Mouse (Mus musculus): ENCODE data around the gene Efcab2. TPM values are rescaled to one million over a fixed set of nuclear protein-coding genes. Genes with fewer than 3 reads are reported as not detected.

The Efcab2 gene
- polyA plus RNA-seq, 1 experiment from 2014 or later = 2.0 TPM

- WGBS (ENCODE audit: insufficient replicate concordance) = 53% methylated on average over 3 of the region's 3 CpGs
- ATAC-seq (peak; percentile 58), DNase-seq (no peak)
- TF ChIP-seq EP300 (IDR thresholded peaks at IDR 0.05; ENCODE audit: low read depth) (no peak), CTCF (IDR thresholded peaks at IDR 0.05; ENCODE audit: low read depth) (no peak)
- no peak overlapping the region for H3K4me2 ChIP-seq (ENCODE audit: low read depth, low read length)
- no peak overlapping the region for H3K4me3 ChIP-seq (ENCODE audit: low read depth, low read length)
- no peaks in the 10 kb centered on the region for H3K36me3 ChIP-seq (replicated peaks; ENCODE audit: insufficient read depth, low read length)
- 0 out of 2 replicates have a peak, but pooled peaks cover 4% of the 10 kb centered on the region for H3K4me1 ChIP-seq (ENCODE audit: insufficient read depth)
- no peaks in the 10 kb centered on the region for H3K9me3 ChIP-seq (ENCODE audit: low read length)
- no peaks in the 10 kb centered on the region for H3K27me3 ChIP-seq (ENCODE audit: insufficient read depth, low read length)
- H3K9ac ChIP-seq (replicated peaks) = no peak overlapping the region
- H3K27ac ChIP-seq (ENCODE audit: low read depth) = no peak overlapping the region
Measured at GRCm38 (mm10) chr1:178378115-178378514, 27.8 kb upstream of the Efcab2 start.

DNA sequence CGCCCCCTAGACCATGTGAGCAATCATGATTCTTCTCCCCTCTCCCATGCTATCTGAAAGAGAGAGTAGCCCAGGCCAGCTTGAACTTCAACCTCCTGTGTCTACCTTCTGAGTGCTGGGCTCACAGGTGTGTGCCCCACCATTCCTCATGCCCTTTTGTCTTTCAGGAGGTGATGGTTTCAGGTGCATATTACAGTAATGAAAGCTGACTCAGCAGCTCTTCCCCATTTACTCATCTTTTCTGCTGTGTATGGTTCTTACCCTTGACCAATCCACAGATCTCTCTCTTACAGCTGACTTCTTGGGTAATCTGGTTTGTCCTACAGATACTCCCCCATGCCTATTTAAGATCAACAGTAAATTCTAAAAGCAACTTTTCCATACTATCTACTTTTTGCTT lies 26.7 kb upstream of the Efcab2 start:
- TF ChIP-seq CTCF (IDR thresholded peaks at IDR 0.05; ENCODE audit: low read depth) (no peak), EP300 (IDR thresholded peaks at IDR 0.05; ENCODE audit: low read depth) (no peak)
- H3K27ac ChIP-seq (ENCODE audit: low read depth) = no peak overlapping the region
- H3K9me3 ChIP-seq (ENCODE audit: low read length) = no peaks in the 10 kb centered on the region
- H3K4me2 ChIP-seq (ENCODE audit: low read depth, low read length) = no peak overlapping the region
- H3K27me3 ChIP-seq (ENCODE audit: insufficient read depth, low read length) = no peaks in the 10 kb centered on the region
- no peak overlapping the region for H3K9ac ChIP-seq (replicated peaks)
- no peak overlapping the region for H3K4me3 ChIP-seq (ENCODE audit: low read depth, low read length)
- DNase-seq (no peak), ATAC-seq (no peak)
- H3K4me1 ChIP-seq (ENCODE audit: insufficient read depth) = 0 out of 2 replicates have a peak, but pooled peaks cover 4% of the 10 kb centered on the region
- no peaks in the 10 kb centered on the region for H3K36me3 ChIP-seq (replicated peaks; ENCODE audit: insufficient read depth, low read length)
- 93% methylated on average over 1 of the region's 1 CpGs for WGBS (ENCODE audit: insufficient replicate concordance)

- Histone ChIP-seq H3K9me3 (ENCODE audit: low read length) (no peaks in the 10 kb centered on the region), H3K4me3 (ENCODE audit: low read depth, low read length) (no peak overlapping the region), H3K36me3 (replicated peaks; ENCODE audit: insufficient read depth, low read length) (no peaks in the 10 kb centered on the region), H3K27me3 (ENCODE audit: insufficient read depth, low read length) (no peaks in the 10 kb centered on the region), H3K4me2 (ENCODE audit: low read depth, low read length) (no peak overlapping the region), H3K4me1 (ENCODE audit: insufficient read depth) (no peaks in the 10 kb centered on the region), H3K9ac (replicated peaks) (no peak overlapping the region), H3K27ac (ENCODE audit: low read depth) (no peak overlapping the region)
- DNase-seq (no peak), ATAC-seq (no peak)
- no peak for TF ChIP-seq EP300 (IDR thresholded peaks at IDR 0.05; ENCODE audit: low read depth)
- no peak for TF ChIP-seq CTCF (IDR thresholded peaks at IDR 0.05; ENCODE audit: low read depth)
Measured at GRCm38 (mm10) chr1:178382165-178382564, 23.7 kb upstream of the Efcab2 start.

DNA sequence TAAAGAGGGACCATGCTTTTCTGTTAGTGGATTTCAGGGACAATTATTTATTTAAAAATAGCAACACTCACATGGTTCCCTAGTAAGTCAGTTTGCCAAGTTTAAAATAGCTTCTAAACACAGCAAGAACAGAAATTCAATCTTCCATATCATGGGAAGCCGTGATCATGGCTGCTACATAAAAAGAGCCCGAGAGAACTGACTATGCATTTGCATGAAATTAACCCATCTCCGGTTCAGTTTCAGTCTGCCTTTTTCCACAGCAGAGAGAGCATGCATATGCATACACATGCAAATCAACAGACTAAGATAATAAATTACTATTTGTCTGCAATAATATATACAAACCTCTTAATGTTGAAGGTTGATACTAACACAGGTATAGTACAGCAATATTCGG lies 17.1 kb upstream of the Efcab2 start:
- Histone ChIP-seq H3K36me3 (replicated peaks; ENCODE audit: insufficient read depth, low read length) (no peaks in the 10 kb centered on the region), H3K9ac (replicated peaks) (no peak overlapping the region), H3K4me2 (ENCODE audit: low read depth, low read length) (no peak overlapping the region), H3K4me1 (ENCODE audit: insufficient read depth) (peaks cover 3% of the 10 kb centered on the region; the same call in 1 of the 2 replicates), H3K27me3 (ENCODE audit: insufficient read depth, low read length) (no peaks in the 10 kb centered on the region), H3K4me3 (ENCODE audit: low read depth, low read length) (no peak overlapping the region), H3K9me3 (ENCODE audit: low read length) (no peaks in the 10 kb centered on the region), H3K27ac (ENCODE audit: low read depth) (no peak overlapping the region)
- no peak for TF ChIP-seq CTCF (IDR thresholded peaks at IDR 0.05; ENCODE audit: low read depth)
- TF ChIP-seq EP300 (IDR thresholded peaks at IDR 0.05; ENCODE audit: low read depth) = no peak
- DNase-seq (no peak), ATAC-seq (no peak)
- WGBS (ENCODE audit: insufficient replicate concordance) = 77% methylated on average over 4 of the region's 4 CpGs

DNA sequence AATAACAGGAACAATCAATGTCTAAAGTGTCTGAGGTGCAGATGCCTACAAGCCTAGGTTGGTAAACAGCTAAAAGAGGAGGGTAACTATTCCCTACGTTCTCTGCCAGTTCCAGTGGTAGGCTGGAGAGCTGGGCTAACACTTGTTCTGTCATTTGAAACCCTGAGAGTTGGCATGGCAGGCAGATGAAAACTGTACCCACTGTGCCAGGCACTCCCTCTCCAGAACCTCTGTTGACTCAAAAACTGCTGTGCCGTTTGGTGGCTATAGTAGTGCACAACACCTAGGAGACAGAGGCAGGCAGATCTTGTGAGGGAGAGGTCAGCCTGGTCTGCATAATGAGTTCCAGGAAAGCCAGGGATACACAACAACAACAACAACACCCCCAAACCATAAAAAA lies 16.5 kb upstream of the Efcab2 start:
- Histone ChIP-seq H3K27me3 (ENCODE audit: insufficient read depth, low read length) (no peaks in the 10 kb centered on the region), H3K9ac (replicated peaks) (no peak overlapping the region), H3K4me2 (ENCODE audit: low read depth, low read length) (no peak overlapping the region), H3K4me3 (ENCODE audit: low read depth, low read length) (no peak overlapping the region), H3K27ac (ENCODE audit: low read depth) (no peak overlapping the region), H3K4me1 (ENCODE audit: insufficient read depth) (peaks cover 3% of the 10 kb centered on the region; the same call in 1 of the 2 replicates), H3K36me3 (replicated peaks; ENCODE audit: insufficient read depth, low read length) (no peaks in the 10 kb centered on the region), H3K9me3 (ENCODE audit: low read length) (no peaks in the 10 kb centered on the region)
- 65% methylated on average over 2 of the region's 2 CpGs for WGBS (ENCODE audit: insufficient replicate concordance)
- DNase-seq = no peak
- TF ChIP-seq EP300 (IDR thresholded peaks at IDR 0.05; ENCODE audit: low read depth) (no peak), CTCF (IDR thresholded peaks at IDR 0.05; ENCODE audit: low read depth) (no peak)
- ATAC-seq = no peak

DNA sequence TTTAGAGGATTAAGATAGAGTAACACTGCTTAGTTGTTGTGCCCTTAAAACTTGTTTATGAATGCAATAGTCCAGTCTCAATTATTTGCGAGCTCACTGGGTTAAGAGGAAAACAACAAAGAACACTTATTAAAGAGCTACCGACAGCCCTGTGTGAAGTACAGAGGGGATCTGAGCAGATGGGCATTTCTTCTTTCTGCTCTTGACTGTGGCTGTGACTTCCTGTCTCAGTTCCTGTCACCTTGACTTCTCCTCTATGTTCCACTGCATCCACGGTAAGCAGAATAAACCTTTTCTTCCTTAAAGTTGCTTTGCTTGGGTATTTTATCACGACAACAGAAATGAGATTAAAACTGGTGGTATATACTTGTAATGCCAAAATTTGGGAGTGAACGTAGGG lies 12.9 kb upstream of the Efcab2 start:
- WGBS (ENCODE audit: insufficient replicate concordance) = 40% methylated on average over 5 of the region's 5 CpGs

DNA sequence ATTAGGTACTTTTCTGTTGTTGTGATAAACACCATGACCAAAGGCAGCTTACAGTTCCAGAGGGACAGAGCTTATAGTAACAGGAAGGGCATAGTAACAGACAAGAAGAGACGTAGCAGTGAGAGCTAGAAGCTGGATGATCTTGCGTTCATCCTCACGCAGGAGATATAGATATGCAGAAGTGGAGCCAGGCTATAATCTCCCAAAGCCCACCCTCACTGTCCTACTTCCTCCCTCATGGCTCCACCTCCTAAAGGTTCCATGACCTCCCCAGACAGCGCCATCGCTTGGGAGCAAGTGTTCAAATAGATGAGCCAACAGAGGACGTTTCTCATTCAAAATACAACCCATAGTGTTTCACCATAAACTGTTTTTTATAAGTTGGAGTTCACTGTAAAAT lies 10.8 kb upstream of the Efcab2 start:
- H3K4me1 ChIP-seq (ENCODE audit: insufficient read depth) = peaks cover 3% of the 10 kb centered on the region; the same call in 1 of the 2 replicates
- DNase-seq = no peak
- H3K27me3 ChIP-seq (ENCODE audit: insufficient read depth, low read length) = no peaks in the 10 kb centered on the region
- H3K27ac ChIP-seq (ENCODE audit: low read depth) = no peak overlapping the region
- 72% methylated on average over 6 of the region's 6 CpGs for WGBS (ENCODE audit: insufficient replicate concordance)
- no peaks in the 10 kb centered on the region for H3K9me3 ChIP-seq (ENCODE audit: low read length)
- no peak overlapping the region for H3K4me3 ChIP-seq (ENCODE audit: low read depth, low read length)
- no peak overlapping the region for H3K9ac ChIP-seq (replicated peaks)
- ATAC-seq = no peak
- H3K4me2 ChIP-seq (ENCODE audit: low read depth, low read length) = no peak overlapping the region
- H3K36me3 ChIP-seq (replicated peaks; ENCODE audit: insufficient read depth, low read length) = no peaks in the 10 kb centered on the region
- TF ChIP-seq CTCF (IDR thresholded peaks at IDR 0.05; ENCODE audit: low read depth) (no peak), EP300 (IDR thresholded peaks at IDR 0.05; ENCODE audit: low read depth) (no peak)

More for the DNA sequence above, 12.9 kb upstream of the Efcab2 start:
- Histone ChIP-seq H3K4me1 (ENCODE audit: insufficient read depth) (peaks cover 3% of the 10 kb centered on the region; the same call in 1 of the 2 replicates), H3K36me3 (replicated peaks; ENCODE audit: insufficient read depth, low read length) (no peaks in the 10 kb centered on the region), H3K4me2 (ENCODE audit: low read depth, low read length) (no peak overlapping the region), H3K9ac (replicated peaks) (no peak overlapping the region), H3K9me3 (ENCODE audit: low read length) (no peaks in the 10 kb centered on the region), H3K4me3 (ENCODE audit: low read depth, low read length) (no peak overlapping the region), H3K27me3 (ENCODE audit: insufficient read depth, low read length) (no peaks in the 10 kb centered on the region), H3K27ac (ENCODE audit: low read depth) (no peak overlapping the region)
- TF ChIP-seq EP300 (IDR thresholded peaks at IDR 0.05; ENCODE audit: low read depth) = no peak
- no peak for TF ChIP-seq CTCF (IDR thresholded peaks at IDR 0.05; ENCODE audit: low read depth)
- no peak for DNase-seq
- ATAC-seq = no peak

Data from liver, postnatal 0 days (tissue).